Mouse (Mus musculus) midbrain, embryonic 14.5 days (tissue): ENCODE results near the gene H60c. TPM values are rescaled to one million over a fixed set of nuclear protein-coding genes. Genes with fewer than 3 reads are reported as not detected.
"Not testable (repeated sequence)": the region's sequence is repeated elsewhere in the genome, so short reads cannot be mapped to it uniquely, and the experiment has no call there.

Experiments
- ATAC-seq: fragments of 200-750 bp; cut with Nextera tagmentation; 2 replicates; pipeline ENCODE4 v1.8.0; 2017; ENCODE audit warnings: moderate number of reproducible peaks, moderate library complexity; ENCODE audit not compliant: low FRiP score, low TSS enrichment
- DNase-seq: peaks from one replicate; pipeline ENCODE4 v3.0.0-alpha.2; 2015
- H3K27ac ChIP-seq: fragments of 300-500 bp; sonication (generic); replicated peaks from 2 replicates; pipeline ENCODE4 v1.5.1; 2014; ENCODE audit warnings: mild to moderate bottlenecking, low read depth, low read length, moderate library complexity
- H3K27me3 ChIP-seq: fragments of 300-500 bp; sonication (generic); 2 replicates; pipeline ENCODE4 v1.6.1; 2014; ENCODE audit warnings: low read length, control low read depth, mixed read lengths; ENCODE audit not compliant: control insufficient read depth, insufficient read depth
- H3K36me3 ChIP-seq: fragments of 300-500 bp; sonication (generic); 2 replicates; pipeline ENCODE4 v1.6.1; 2014; ENCODE audit warnings: low read length, control low read depth; ENCODE audit not compliant: control insufficient read depth, insufficient read depth
- H3K4me1 ChIP-seq: fragments of 300-500 bp; sonication (generic); 2 replicates; pipeline ENCODE4 v1.6.1; 2014; ENCODE audit warnings: mild to moderate bottlenecking, antibody characterized with exemption, low read length, control low read depth; ENCODE audit not compliant: control insufficient read depth, insufficient read depth
- H3K4me2 ChIP-seq: fragments of 300-500 bp; sonication (generic); 2 replicates; pipeline ENCODE4 v1.6.1; 2014; ENCODE audit warnings: mild to moderate bottlenecking, low read length, moderate library complexity
- H3K4me3 ChIP-seq: fragments of 300-500 bp; sonication (generic); replicated peaks from 2 replicates; pipeline ENCODE4 v1.5.1; 2014; ENCODE audit warnings: low read depth, low read length
- H3K9ac ChIP-seq: fragments of 300-500 bp; sonication (generic); replicated peaks from 2 replicates; pipeline ENCODE4 v1.6.1; 2014; ENCODE audit warnings: mild to moderate bottlenecking, low read length, moderate library complexity
- H3K9me3 ChIP-seq: fragments of 300-500 bp; sonication (generic); 2 replicates; pipeline ENCODE4 v1.6.1; 2016; ENCODE audit warnings: low read length, control low read depth, mixed read lengths; ENCODE audit not compliant: control insufficient read depth
- WGBS: fragments of 180-500 bp; shearing (Covaris S2); extraction: QIAGEN DNeasy Blood & Tissue Kit; methylation state at CpG from one replicate; pipeline ENCODE4 v1.1.7; 2014; 5-methylcytosine and 5-hydroxymethylcytosine counted together
- polyA plus RNA-seq: library from polyadenylated mRNA; unstranded; fragments of >200 nt; fragmentation: Nextera tagmentation; extraction: Ambion mirVana; gene quantifications from 2 replicates; pipeline ENCODE4 v1.2.1, GENCODE M21; 2014

Gene H60c
- polyA plus RNA-seq, 1 experiment from 2014 or later, result not detected

- H3K27me3 ChIP-seq, result no peaks in the 10 kb centered on the region
- ATAC-seq (no peak), DNase-seq (no peak)
- no peaks in the 10 kb centered on the region for H3K36me3 ChIP-seq
- H3K27ac ChIP-seq, result no peak overlapping the region
- no peaks in the 10 kb centered on the region for H3K9me3 ChIP-seq
- no peak overlapping the region for H3K9ac ChIP-seq
- H3K4me3 ChIP-seq, result no peak overlapping the region
- H3K4me1 ChIP-seq, result no peaks in the 10 kb centered on the region
- H3K4me2 ChIP-seq, result no peak overlapping the region
- WGBS, result 92% methylated on average over 2 of the region's 2 CpGs
Observed at GRCm38 (mm10) chr10:3262784-3263183, 4.8 kb downstream of the H60c start.

GRCm38 (mm10) chr10:3257391-3257790 lies 10.2 kb downstream of the H60c start:
- 96% methylated on average over 3 of the region's 3 CpGs for WGBS
- no peak; the same call in 1 of the 2 replicates for ATAC-seq
- Histone ChIP-seq H3K27ac (no peak overlapping the region), H3K4me3 (no peak overlapping the region), H3K9me3 (peaks cover 5% of the 10 kb centered on the region), H3K9ac (no peak overlapping the region), H3K27me3 (no peaks in the 10 kb centered on the region), H3K4me2 (no peak overlapping the region), H3K4me1 (no peaks in the 10 kb centered on the region), H3K36me3 (no peaks in the 10 kb centered on the region)
- no peak for DNase-seq

- not testable (repeated sequence) for H3K4me3 ChIP-seq, H3K36me3 ChIP-seq, DNase-seq, H3K4me1 ChIP-seq, H3K4me2 ChIP-seq, H3K9me3 ChIP-seq, H3K9ac ChIP-seq, H3K27ac ChIP-seq, ATAC-seq, H3K27me3 ChIP-seq
- 85% methylated on average over 5 of the region's 5 CpGs for WGBS
Observed at GRCm38 (mm10) chr10:3238436-3238835, 29.1 kb downstream of the H60c start.

- no peaks in the 10 kb centered on the region for H3K27me3 ChIP-seq
- H3K4me2 ChIP-seq, result no peak overlapping the region
- no peak for DNase-seq
- no peak overlapping the region for H3K27ac ChIP-seq
- H3K9me3 ChIP-seq, result no peaks in the 10 kb centered on the region
- no peak for ATAC-seq
- no peak overlapping the region for H3K9ac ChIP-seq
- H3K4me1 ChIP-seq, result no peaks in the 10 kb centered on the region
- 69% methylated on average over 5 of the region's 5 CpGs for WGBS
- no peak overlapping the region for H3K4me3 ChIP-seq
- no peaks in the 10 kb centered on the region for H3K36me3 ChIP-seq
Observed at GRCm38 (mm10) chr10:3236638-3237270, 30.8 kb downstream of the H60c start.

- Histone ChIP-seq H3K4me3 (no peak overlapping the region), H3K4me2 (no peak overlapping the region), H3K27me3 (no peaks in the 10 kb centered on the region), H3K9ac (no peak overlapping the region), H3K4me1 (no peaks in the 10 kb centered on the region), H3K27ac (no peak overlapping the region), H3K9me3 (no peaks in the 10 kb centered on the region; the same call in 1 of the 2 replicates), H3K36me3 (no peaks in the 10 kb centered on the region)
- ATAC-seq (peak; percentile 46; the same call in 1 of the 2 replicates), DNase-seq (peak; percentile 1)
- WGBS, result 78% methylated on average over 2 of the region's 2 CpGs
Observed at GRCm38 (mm10) chr10:3228447-3229195, 39.0 kb downstream of the H60c start.

Other genes starting within 250 kb of the H60c start
- gene Ppp1r14c, start 98.3 kb upstream of the H60c start, polyA plus RNA-seq, result 45.8 and 45.9 TPM in 2 replicates